Mouse (Mus musculus): ENCODE data around the gene Fndc8. TPM values are rescaled to one million over a fixed set of nuclear protein-coding genes. Genes with fewer than 3 reads are reported as not detected.
"Not testable (repeated sequence)": the region's sequence is repeated elsewhere in the genome, so short reads cannot be mapped to it uniquely, and the experiment has no call there.

The Fndc8 gene
- total RNA-seq, 4 experiments from 2014 or later: not detected

- DNase-seq (ENCODE audit: low spot score): peak; percentile 76
Measured at GRCm38 (mm10) chr11:82910679-82911389, 18.9 kb downstream of the Fndc8 start.

DNA sequence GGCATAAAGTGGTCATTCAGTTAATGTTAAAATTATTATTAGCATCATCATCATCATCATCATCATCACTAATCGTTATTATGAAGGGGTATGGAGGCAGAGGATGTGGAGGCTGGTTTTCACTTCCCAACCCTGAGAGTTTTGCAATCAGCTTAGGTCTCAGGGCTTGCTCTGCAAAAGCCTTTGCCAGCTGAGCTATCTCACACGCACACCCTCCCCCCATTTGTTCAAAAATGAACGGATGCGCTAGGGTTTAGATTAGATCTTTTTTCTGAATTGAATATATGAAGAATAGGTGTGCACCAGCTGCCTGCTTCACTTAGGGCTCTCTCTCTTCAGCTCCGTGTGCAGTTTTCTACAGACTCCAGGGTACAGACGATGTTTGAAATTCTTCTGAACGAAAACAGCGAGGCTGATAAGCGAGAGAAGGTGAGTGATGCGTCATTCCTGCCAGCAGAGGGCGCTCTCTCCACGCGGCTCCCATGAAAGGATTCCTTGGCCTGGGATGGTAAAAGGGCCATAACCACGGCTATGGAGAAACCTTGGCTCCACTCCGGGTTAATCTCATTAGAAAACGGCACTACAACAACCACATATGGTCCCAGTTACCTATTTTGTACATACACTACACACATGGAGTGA is 22.9 kb downstream of the Fndc8 start:
- DNase-seq (ENCODE audit: low spot score): peak; percentile 79

- DNase-seq (ENCODE audit: low spot score): no peak
Measured at GRCm38 (mm10) chr11:82920768-82921167, 28.8 kb downstream of the Fndc8 start.

- no peak for DNase-seq (ENCODE audit: low spot score)
Measured at GRCm38 (mm10) chr11:82921691-82922090, 29.8 kb downstream of the Fndc8 start.

DNA sequence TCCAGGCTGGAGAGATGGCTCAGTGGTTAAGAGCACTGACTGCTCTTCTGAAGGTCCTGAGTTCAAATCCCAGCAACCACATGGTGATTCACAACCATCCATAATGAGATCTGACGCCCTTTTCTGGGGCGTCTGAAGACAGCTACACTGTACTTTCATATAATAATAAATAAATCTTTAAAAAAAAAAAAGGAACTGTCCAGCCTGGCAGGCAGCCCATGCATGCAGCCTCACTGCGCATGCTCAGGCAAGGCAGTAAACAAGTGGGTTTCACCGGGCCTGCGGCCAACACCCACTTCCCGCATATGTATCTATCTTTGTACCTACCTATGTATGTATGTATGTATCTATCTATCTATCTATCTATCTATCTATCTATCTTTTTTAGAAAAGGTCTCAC is 32.0 kb downstream of the Fndc8 start:
- not testable (repeated sequence) for DNase-seq (ENCODE audit: low spot score)

DNA sequence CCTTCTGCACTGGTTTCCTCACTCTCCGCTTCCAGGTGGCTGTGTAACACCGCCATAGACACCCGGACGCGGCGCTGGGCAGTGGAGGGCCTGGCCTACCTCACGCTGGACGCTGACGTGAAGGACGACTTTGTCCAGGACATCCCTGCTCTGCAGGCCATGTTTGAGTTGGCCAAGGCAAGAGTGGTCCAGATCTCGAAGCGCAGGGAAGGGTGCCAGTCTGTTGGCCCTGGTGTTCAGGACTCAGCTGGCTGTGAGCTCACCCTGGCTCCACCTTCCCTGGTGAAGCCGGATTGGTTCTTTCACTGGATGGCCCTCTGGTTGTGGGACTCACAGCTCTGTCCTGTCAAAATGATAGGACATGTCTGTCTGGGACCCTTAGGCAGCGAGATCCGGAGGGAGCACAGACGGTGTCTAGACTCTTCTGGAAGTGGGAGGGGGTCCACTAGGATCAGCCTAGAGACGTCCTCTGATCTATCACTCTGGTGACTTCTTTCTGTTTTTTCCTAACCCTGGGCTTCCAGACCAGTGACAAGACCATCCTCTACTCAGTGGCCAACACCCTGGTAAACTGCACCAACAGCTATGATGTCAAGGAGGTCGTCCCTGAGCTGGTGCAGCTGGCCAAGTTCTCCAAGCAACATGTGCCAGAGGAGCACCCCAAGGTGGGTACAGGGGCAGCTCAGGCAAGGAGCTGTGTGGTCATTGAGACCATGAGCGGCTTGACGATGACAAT is 37.1 kb downstream of the Fndc8 start:
- DNase-seq (ENCODE audit: low spot score): no peak

- DNase-seq (ENCODE audit: low spot score): no peak
Measured at GRCm38 (mm10) chr11:82929633-82929950, 37.7 kb downstream of the Fndc8 start.

- not testable (repeated sequence) for DNase-seq (ENCODE audit: low spot score)
Measured at GRCm38 (mm10) chr11:82930391-82930955, 38.5 kb downstream of the Fndc8 start.

DNA sequence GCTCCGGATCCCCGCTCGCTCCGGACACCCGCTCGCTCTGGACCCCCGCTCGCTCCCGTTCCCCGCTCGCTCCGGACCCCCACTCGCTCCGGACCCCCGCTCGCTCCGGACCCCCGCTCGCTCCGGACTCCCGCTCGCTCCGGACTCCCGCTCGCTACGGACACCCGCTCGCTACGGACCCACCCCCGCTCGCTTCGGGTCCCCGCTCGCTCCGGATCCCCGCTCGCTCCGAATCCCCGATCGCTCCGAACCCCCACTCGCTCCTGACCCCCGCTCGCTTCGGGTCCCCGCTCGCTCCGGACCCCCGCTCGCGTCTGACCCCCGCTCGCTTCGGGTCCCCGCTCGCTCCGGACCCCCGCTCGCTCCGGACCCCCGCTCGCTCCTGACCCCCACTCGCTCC is 39.2 kb downstream of the Fndc8 start:
- not testable (repeated sequence) for DNase-seq (ENCODE audit: low spot score)

DNA sequence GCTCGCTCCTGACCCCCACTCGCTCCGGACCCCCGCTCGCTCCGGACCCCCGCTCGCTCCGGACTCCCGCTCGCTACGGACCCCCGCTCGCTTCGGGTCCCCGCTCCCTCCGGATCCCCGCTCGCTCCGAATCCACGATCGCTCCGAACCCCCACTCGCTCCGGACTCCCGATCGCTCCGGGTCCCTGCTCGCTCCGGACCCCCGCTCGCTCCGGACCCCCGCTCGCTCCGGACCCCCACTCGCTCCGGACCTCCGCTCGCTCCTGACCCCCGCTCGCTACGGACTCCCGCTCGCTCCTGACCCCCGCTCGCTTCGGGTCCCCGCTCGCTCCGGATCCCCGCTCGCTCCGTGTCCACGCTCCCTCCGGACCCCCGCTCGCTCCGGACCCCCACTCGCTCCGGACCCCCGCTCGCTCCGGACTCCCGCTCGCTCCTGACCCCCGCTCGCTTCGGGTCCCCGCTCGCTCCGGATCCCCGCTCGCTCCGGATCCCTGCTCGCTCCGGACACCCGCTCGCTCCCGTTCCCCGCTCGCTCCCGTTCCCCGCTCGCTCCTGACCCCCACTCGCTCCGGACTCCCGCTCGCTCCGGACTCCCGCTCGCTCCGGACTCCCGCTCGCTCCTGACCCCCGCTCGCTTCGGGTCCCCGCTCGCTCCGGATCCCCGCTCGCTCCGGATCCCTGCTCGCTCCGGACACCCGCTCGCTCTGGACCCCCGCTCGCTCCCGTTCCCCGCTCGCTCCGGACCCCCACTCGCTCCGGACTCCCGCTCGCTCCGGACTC is 39.9 kb downstream of the Fndc8 start:
- DNase-seq (ENCODE audit: low spot score): not testable (repeated sequence)

DNA sequence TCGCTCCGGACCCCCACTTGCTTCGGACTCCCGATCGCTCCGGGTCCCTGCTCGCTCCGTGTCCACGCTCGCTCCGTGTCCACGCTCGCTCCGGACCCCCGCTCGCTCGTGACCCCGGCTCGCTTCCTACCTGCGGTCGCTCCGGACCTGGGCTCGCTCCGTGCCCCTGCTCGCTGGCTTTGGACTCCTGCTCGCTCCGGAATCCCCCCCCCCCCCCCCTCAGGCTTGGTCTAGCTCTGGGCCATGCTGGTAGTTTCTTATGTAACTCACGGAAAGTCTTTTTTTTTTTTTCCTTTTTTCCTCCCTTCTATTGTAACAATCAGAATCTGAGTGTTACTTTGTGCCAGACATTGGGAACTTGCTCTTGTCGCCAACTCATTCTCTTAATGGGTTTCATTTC is 41.3 kb downstream of the Fndc8 start:
- no peak for DNase-seq (ENCODE audit: low spot score)

GRCm38 (mm10) chr11:82943336-82943735 is 51.4 kb downstream of the Fndc8 start:
- no peak for DNase-seq (ENCODE audit: low spot score)

DNA sequence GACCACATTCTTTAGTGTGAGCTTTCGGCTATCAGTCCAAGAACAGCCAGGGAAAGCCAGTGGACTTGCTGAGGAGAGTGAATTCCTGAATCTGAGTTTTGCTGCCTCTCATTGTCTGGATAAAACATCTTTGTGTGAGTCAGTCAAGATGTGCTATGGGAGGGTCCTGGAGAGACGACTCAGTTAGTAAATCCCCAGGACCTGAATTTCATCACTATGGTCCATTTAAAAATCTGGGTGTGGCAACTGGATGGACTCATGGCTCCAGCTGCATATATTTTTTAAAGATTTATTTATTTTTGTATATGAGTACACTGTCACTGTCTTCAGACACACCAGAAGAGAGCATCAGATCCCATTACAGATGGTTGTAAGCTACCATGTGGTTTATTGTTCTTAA is 53.7 kb downstream of the Fndc8 start:
- DNase-seq (ENCODE audit: low spot score): no peak

DNA sequence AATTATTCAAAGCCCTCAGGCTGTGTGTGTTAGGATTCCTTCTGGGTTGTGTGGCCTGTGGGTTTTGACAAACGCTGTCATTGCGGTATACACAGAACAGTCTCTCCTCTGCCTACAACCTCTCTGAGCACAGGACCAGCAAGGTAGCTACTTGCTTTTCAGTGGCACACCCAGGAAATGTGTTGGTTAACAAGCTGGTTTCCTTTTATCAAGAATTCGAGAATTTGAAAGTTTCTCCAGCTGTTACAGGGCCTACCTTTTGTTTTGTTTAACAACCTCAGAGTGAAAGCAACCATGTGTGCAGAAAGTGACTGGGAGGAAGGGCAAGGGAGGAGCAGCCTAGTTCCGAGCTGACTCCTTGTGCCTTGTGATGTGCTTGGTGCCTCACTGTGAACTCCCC is 55.5 kb downstream of the Fndc8 start:
- DNase-seq (ENCODE audit: low spot score): no peak

DNA sequence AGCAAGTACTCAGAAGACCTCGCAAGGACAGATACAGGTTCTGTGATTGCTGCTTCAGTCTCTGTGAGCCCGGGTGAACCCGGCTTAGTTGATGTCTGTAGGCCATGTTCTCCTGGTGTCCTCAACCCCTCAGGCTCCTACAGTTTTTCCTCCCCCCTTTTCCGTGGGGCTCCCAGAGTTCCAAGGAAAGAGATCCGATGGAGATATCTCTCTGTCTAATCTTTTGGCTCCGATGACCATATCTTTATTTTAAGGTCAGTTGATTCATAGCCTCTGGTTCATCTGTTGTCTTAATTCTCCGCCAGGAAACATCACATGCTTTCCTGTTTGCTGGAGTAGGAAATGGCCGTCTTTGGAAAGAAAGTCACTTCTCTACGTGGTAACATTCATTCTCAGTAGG is 57.1 kb downstream of the Fndc8 start:
- DNase-seq (ENCODE audit: low spot score): peak; percentile 73

Other genes with a start within 250 kb of the Fndc8 start
- gene Cct6b, start 127.8 kb upstream of the Fndc8 start, total RNA-seq (2022): under 1 TPM; 0.19 to 0.28 (median 0.27) TPM
- gene Zfp830, start 127.8 kb upstream of the Fndc8 start, total RNA-seq (2022): 10 to 100 TPM; 12.4 to 13.9 (median 13.1) TPM
- 10 to 100 TPM; 13.7 to 16.8 (median 16.6) TPM for gene Lig3, start 111.0 kb upstream of the Fndc8 start, total RNA-seq (2022)
- gene Rffl, start 20.9 kb upstream of the Fndc8 start, total RNA-seq (2022): 1 to 10 TPM; 3.8 to 4.7 (median 4.7) TPM
- gene Rad51d, start 1.5 kb upstream of the Fndc8 start, total RNA-seq (2022): 10 to 100 TPM in 2 of 4 experiments, 1 to 10 TPM in 2; 7.8 to 10.9 (median 9.9) TPM
- 10 to 100 TPM in 2 of 4 experiments, 1 to 10 TPM in 2; 7.0 to 13.0 (median 9.7) TPM for gene Nle1, start 16.3 kb downstream of the Fndc8 start, total RNA-seq (2022)
- gene Unc45b, start 18.4 kb downstream of the Fndc8 start, total RNA-seq (2022): 100 to 1,000 TPM; 170 to 223 (median 177) TPM
- 10 to 100 TPM; 43.9 to 65.9 (median 55.1) TPM for gene Slfn5, start 59.2 kb downstream of the Fndc8 start, total RNA-seq (2022)
- gene Slfn9, start 99.7 kb downstream of the Fndc8 start, total RNA-seq (2022): under 1 TPM; 0.56 to 0.72 (median 0.62) TPM
- gene Slfn8, start 128.7 kb downstream of the Fndc8 start, total RNA-seq (2022): under 1 TPM; 0.43 to 0.76 (median 0.67) TPM
- 1 to 10 TPM; 1.8 to 4.6 (median 2.3) TPM for gene Slfn2, start 173.0 kb downstream of the Fndc8 start, total RNA-seq (2022)
- gene Slfn1, start 224.7 kb downstream of the Fndc8 start, total RNA-seq (2022): under 1 TPM in 3 of 4 experiments, not detected in 1; 0.12 to 0.66 (median 0.14) TPM

Measured in heart, adult 8-10 months (tissue).